Mouse (Mus musculus): ENCODE data around the gene Gm10295.

- no peak for TF ChIP-seq CTCF (IDR thresholded peaks at IDR 0.05)
- no peak for TF ChIP-seq POLR2A (IDR thresholded peaks at IDR 0.05; ENCODE audit: insufficient read depth, low read depth, low read length)
- TF ChIP-seq EP300 (IDR thresholded peaks at IDR 0.05; ENCODE audit: insufficient read depth, low read depth, low read length), result no peak
Observed at GRCm38 (mm10) chr7:71370746-71371145, 19.5 kb upstream of the Gm10295 start.

All from heart, adult 2 months (tissue).